Mouse (Mus musculus) embryonic fibroblast, embryonic 13.5 days (primary cell): Measurements from ENCODE around the gene Mypop.

Experiments
- CTCF ChIP-seq: IDR thresholded peaks from 2 replicates; pipeline ENCODE4 v1.5.1; 2011; ENCODE audit warnings: mild to moderate bottlenecking, control low read depth, low read length, moderate library complexity, borderline replicate concordance; ENCODE audit not compliant: insufficient read depth
- POLR2A ChIP-seq: IDR thresholded peaks from 2 replicates; pipeline ENCODE4 v1.6.1; 2011; ENCODE audit warnings: low read depth, mild to moderate bottlenecking, control low read depth, low read length, moderate library complexity

DNA sequence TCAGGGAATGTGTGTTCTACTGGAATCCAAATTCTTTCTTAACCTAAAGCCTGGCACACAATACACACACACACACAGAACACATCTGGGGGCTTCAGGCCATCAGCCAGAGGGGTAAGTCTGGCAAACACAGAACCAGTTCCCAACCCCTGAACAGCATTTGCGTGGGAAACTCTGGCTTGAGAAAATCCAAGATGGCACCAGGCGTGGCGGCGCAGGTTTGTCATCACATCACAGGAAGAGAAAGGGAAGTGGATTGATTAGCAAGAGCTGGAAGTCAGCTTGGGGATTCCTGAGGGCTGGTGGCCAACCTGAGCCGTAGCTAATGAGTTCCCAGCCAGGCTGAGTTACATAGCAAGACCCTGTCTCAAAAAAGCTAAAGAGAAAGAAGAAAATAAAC lies 25.7 kb upstream of the Mypop start:
- TF ChIP-seq POLR2A, result no peak
- no peak for TF ChIP-seq CTCF
